Comparison of ENCODE assay signal across 12 mouse cellular contexts in genomic region chr19:45232036-45232410, GRCm38 (mm10). TPM values are rescaled to one million over a fixed set of nuclear protein-coding genes. Genes with fewer than 3 reads are reported as not detected.
DNase-seq lines count a peak whose midpoint lies in the region; ATAC-seq and TF ChIP-seq lines count a peak whose summit lies in the region.
"Had no signal": no experiment of that assay in that cellular context is flagged by ENCODE, and none has a peak within 500 bp of the region (broad histone marks: within the 10 kb centered on the region; RNA-seq: fewer than 3 reads in every experiment).

No protein-coding gene starts in this region.

- no peak overlapping the region for H3K4me2 ChIP-seq in lung, embryonic 16.5 days (ENCODE audit: low read depth, low read length)
- peak overlapping the region; percentile 49 for H3K4me2 ChIP-seq in hindbrain, postnatal 0 days (ENCODE audit: low read depth, low read length)

- peaks cover 37% of the 10 kb centered on the region for H3K4me1 ChIP-seq in lung, embryonic 16.5 days (replicated peaks; ENCODE audit: control insufficient read depth, insufficient read depth, low read length)
- H3K4me1 ChIP-seq in hindbrain, postnatal 0 days (ENCODE audit: insufficient read depth, low read length): no peaks in the 10 kb centered on the region

- no peak for TF ChIP-seq CTCF in gastrocnemius, adult 2 months (IDR thresholded peaks at IDR 0.05)
- TF ChIP-seq CTCF in hindbrain, postnatal 0 days (IDR thresholded peaks at IDR 0.05; ENCODE audit: low read depth): no peak

- intact Hi-C loops in gastrocnemius, adult 2 months (cut with DNase I): loop anchor here (2.0 kb wide), 2 partner anchors 207 to 241 kb away; no protein-coding TSS in a partner anchor

- WGBS in lung, embryonic 16.5 days: under 1% methylated on average over 14 of the region's 14 CpGs
- 2% methylated on average over 14 of the region's 14 CpGs for WGBS in hindbrain, postnatal 0 days

- H3K9ac ChIP-seq in lung, embryonic 16.5 days (ENCODE audit: low read length): no peak overlapping the region
- peak overlapping the region; percentile 43; the same call in 1 of the 2 replicates for H3K9ac ChIP-seq in hindbrain, postnatal 0 days (replicated peaks; ENCODE audit: low read length)
- H3K9ac ChIP-seq: forebrain, embryonic 15.5 days had no signal

- DNase-seq in gastrocnemius, adult 2 months: peak; percentile 82
- DNase-seq in gastrocnemius, postnatal 10 days: no peak
- no peak for DNase-seq in lung, postnatal 36 days
- no peak for DNase-seq in hindbrain, postnatal 0 days (ENCODE audit: low spot score)
- peak; percentile 33 for DNase-seq in splenic B cell, adult 2 months (ENCODE audit: low read depth, low spot score)
- DNase-seq in urinary bladder, adult 18-20 months (ENCODE audit: low spot score in 2 of 2): no peak
- DNase-seq in urinary bladder, postnatal 4 days (ENCODE audit: low spot score in 2 of 2): no peak
- DNase-seq: layer of hippocampus, adult 9-11 months; right cerebral cortex, postnatal 4 days had no signal

- H3K4me3 ChIP-seq in gastrocnemius, adult 2 months: peak overlapping the region; percentile 88
- peak overlapping the region; percentile 17 for H3K4me3 ChIP-seq in lung, embryonic 16.5 days (ENCODE audit: low read length)
- H3K4me3 ChIP-seq in hindbrain, postnatal 0 days (ENCODE audit: low read length): peak overlapping the region; percentile 39

- peaks cover 96% of the 10 kb centered on the region for H3K27me3 ChIP-seq in lung, embryonic 16.5 days (ENCODE audit: control insufficient read depth, insufficient read depth, low read depth, low read length)
- H3K27me3 ChIP-seq in hindbrain, postnatal 0 days (ENCODE audit: insufficient read depth, low read length): peaks cover 66% of the 10 kb centered on the region
- H3K27me3 ChIP-seq in splenic B cell, adult 2 months (ENCODE audit: control insufficient read depth, insufficient read depth, low read length, poor library complexity, severe bottlenecking): peaks cover 14% of the 10 kb centered on the region

- H3K36me3 ChIP-seq in lung, embryonic 16.5 days (ENCODE audit: control insufficient read depth, insufficient read depth, low read length): no peaks in the 10 kb centered on the region
- H3K36me3 ChIP-seq in hindbrain, postnatal 0 days (ENCODE audit: insufficient read depth, low read length): no peaks in the 10 kb centered on the region
- H3K36me3 ChIP-seq in splenic B cell, adult 2 months (ENCODE audit: control insufficient read depth, insufficient read depth, low read length, poor library complexity, severe bottlenecking): no peaks in the 10 kb centered on the region
- H3K36me3 ChIP-seq: forebrain, embryonic 15.5 days had no signal

- H3K27ac ChIP-seq in gastrocnemius, adult 2 months: peak overlapping the region; percentile 98
- no peak overlapping the region for H3K27ac ChIP-seq in lung, embryonic 16.5 days (ENCODE audit: low read length)
- H3K27ac ChIP-seq in hindbrain, postnatal 0 days: peak overlapping the region; percentile 80
- H3K27ac ChIP-seq: forebrain, embryonic 15.5 days had no signal

- ATAC-seq in lung, embryonic 16.5 days (ENCODE audit: low read depth): no peak
- no peak for ATAC-seq in hindbrain, postnatal 0 days
- ATAC-seq: forebrain, embryonic 15.5 days had no signal

- no peaks in the 10 kb centered on the region for H3K9me3 ChIP-seq in lung, embryonic 16.5 days (ENCODE audit: control insufficient read depth, low read length)
- no peaks in the 10 kb centered on the region for H3K9me3 ChIP-seq in hindbrain, postnatal 0 days (ENCODE audit: low read length)
- H3K9me3 ChIP-seq: forebrain, embryonic 15.5 days had no signal

RNA-seq across cellular contexts. Expression of gene Lbx1, which starts 3.6 kb away (rescaled TPM):
- total RNA-seq in gastrocnemius, adult 2 months (2021): 10 to 100 TPM; 46.0 to 66.8 TPM
- 10 to 100 TPM; 35.2 to 36.1 TPM for total RNA-seq in gastrocnemius, postnatal 10 days (2021)
- polyA plus RNA-seq in lung, embryonic 16.5 days (2015; fragmentation: Nextera tagmentation; extraction: Ambion mirVana): not detected in 2 replicates
- total RNA-seq in hindbrain, postnatal 0 days (2014; rRNA removed): 27.0 and 32.2 TPM in 2 replicates
- polyA plus RNA-seq in hindbrain, postnatal 0 days (2015; fragmentation: Nextera tagmentation; extraction: Ambion mirVana): 9.2 and 9.6 TPM in 2 replicates
- total RNA-seq: megakaryocyte progenitor cell, adult 5-6 weeks had no signal
- polyA plus RNA-seq: forebrain, embryonic 15.5 days had no signal

Comparison
In these comparisons a context has a peak if more than half of its experiments do, and no peak if none do; other contexts are left out.
1. DNase-seq: peak in gastrocnemius, adult 2 months (single experiment) and splenic B cell, adult 2 months (single experiment); none in gastrocnemius, postnatal 10 days (single experiment), lung, postnatal 36 days (single experiment), hindbrain, postnatal 0 days (single experiment), urinary bladder, adult 18-20 months (0 of 2) and urinary bladder, postnatal 4 days (0 of 2).
2. H3K4me3 ChIP-seq: peak in every context shown above with its lines; median percentile 88 in gastrocnemius, adult 2 months; 39 in hindbrain, postnatal 0 days; 17 in lung, embryonic 16.5 days.